Mouse (Mus musculus): ENCODE results near the gene Gng8. TPM values are rescaled to one million over a fixed set of nuclear protein-coding genes. Genes with fewer than 3 reads are reported as not detected.

The Gng8 gene
- total RNA-seq (2021) (under 1 TPM; 0.43 to 0.69 TPM), polyA plus RNA-seq (2012; rRNA removed) (1.0 and 1.7 TPM in 2 replicates)
- long read RNA-seq = 0 reads

DNA sequence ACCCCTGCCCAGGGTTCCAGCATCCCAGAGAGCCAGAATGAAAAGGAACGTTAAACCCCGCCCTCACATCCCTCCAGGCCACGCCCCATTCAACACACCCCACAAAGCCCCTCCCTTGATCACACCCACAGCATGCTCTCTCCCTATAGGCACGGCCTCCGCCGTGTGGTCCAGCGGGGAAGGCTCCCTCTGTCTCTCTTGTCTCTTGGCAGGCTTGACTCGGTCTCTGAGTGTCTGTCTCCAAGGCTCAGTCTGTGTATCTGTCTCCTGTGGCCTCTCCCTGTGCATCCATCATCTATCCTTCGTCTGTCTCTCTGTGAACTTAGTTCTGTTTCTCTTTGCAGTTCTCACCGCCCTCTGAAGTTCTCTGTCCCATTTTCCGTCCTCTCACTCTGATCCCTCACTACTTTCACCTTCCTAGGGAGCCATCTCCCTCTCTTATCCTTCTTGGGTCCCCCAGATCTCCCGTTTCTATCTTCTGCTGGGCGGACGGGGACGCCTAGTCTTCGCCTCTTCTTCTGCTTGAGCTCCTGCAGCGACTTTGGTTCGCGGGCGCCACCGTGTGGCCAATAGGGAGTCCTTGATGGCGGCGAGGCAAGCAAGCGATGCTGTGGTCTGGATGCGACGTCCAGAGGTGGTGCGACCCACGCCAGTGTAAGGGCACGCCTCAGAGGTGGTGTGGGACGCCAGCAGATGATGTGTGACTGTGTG, at the start of gene Gng8:
Gng8 (plus strand) TSS at position 146 of the 711 bp plus-strand sequence.
- DNase-seq = peak; percentile 85

- DNase-seq = peak; percentile 95
Observed at GRCm38 (mm10) chr7:16842645-16843063, 48.9 kb upstream of the Gng8 start, which contains the start of gene Prkd2. Gene Prkd2, plus strand, starts transcription at chr7:16842902.

DNA sequence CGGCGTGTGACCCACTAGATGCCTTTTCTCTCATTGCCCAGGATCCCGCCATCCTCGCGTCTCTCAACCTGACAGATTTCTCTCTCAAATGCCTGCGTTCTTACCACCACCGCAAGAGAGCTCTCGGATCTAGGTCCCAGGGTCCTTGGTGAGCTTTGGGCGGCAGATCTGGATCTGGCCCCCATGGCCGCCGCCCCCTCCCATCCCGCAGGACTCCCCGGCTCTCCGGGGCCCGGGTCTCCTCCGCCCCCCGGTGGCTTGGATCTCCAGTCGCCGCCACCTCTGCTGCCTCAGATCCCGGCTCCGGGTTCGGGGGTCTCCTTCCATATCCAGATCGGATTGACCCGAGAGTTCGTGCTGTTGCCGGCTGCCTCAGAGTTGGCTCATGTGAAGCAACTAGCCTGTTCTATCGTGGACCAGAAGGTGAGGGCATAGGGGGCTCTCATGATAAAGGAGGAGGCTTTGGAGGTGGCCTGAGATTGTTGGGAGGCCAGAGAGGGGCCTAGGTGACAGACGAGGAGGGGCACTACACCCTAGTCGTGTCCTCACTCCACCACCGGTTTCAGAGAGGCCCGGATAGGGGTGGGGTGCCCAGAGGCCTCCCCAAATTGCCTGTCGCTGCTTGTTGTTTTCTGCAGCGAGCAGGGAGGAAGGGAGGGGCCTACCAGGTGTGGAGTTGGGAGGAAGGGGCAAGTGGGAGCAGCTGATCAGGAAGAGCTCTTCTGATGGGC, 48.0 kb upstream of the Gng8 start:
- peak; percentile 40 for DNase-seq

DNA sequence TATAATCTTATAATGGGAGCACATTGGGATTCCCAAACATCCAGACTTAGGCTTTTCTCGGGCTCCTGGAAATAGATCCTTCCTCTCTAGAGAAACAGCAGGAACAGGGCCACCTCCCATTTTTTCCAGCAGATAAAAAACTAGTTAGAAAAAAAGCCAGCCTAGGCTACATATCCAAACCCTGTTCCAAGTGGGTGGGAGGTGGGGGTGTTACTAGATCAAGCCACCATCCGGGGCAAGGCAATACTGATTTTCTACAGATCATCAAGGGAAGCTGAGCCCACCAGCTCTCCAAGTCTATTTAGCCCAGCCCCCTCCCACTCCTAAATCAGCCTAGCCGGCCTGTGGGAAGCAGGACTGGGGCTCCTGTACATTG, 46.9 kb upstream of the Gng8 start:
- no peak for DNase-seq

DNA sequence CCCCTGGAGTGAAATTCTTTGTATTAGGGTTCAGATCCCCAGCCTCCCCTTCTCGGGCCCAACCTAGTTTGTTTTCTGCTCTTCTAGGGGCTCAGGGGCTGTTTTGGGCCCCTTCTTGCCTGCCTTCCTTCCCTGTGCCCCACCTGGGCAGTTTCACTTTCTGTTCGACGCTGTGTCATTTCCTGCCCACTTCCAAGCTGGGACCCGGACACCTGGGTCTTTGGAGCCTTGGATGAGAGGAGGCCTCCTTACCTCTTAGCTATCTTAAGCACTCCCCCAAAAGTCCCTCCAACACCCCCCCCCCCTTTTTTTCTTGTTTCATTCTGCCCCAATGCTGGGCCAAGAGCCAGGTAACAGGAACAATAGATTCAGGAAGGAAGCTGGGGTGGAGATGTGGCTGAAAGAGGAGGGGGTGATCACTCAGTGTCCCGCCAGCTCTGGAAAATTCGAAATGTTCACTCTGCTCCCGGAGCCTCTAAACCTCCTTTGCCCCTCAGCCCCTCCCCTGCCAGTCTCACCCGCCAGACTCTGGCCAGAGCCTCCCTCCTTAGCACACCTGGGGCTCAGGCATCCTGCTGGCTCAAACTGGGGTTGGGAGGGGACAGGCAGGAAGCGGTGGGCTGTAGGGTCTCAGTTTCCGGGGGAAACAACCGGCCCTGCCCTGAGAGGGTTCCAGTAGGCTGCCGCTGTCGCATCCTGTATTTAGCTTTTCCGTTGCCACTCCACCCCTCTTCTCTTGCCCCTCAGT, 46.3 kb upstream of the Gng8 start:
- DNase-seq = peak; percentile 56

DNA sequence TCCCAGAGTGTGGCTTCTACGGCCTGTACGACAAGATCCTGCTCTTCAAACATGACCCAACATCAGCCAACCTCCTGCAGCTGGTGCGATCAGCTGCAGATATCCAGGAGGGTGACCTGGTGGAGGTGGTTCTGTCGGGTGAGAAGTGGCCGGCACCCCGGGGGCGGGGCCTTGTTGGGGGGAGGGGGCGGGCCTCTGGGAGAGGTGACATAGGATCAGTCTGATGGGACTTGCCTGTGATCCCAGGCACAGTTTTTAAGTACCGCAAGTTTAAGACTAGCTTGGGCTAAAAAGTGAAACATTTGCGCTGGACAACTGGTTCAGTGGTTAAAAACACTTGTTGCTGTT, 45.8 kb upstream of the Gng8 start:
- no peak for DNase-seq

DNA sequence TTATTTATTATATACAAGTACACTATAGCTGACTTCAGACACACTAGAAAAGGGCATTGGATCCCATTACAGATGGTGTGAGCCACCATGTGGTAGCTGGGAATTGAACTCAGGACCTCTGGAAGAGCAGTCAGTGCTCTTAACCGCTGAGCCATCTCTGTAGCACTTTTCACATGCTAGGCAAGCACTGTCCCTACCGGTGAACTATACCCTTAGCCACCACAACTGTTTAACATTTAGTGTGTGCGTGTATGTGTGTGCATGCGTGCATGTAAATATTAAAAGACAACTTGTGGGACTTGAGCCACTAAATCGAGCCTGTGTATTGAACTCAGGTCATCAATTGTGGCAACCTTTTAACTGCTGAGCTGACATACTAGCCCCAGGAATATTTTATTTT, 44.8 kb upstream of the Gng8 start:
- DNase-seq = no peak

- no peak for DNase-seq
Observed at GRCm38 (mm10) chr7:16847507-16847906, 44.1 kb upstream of the Gng8 start.

DNA sequence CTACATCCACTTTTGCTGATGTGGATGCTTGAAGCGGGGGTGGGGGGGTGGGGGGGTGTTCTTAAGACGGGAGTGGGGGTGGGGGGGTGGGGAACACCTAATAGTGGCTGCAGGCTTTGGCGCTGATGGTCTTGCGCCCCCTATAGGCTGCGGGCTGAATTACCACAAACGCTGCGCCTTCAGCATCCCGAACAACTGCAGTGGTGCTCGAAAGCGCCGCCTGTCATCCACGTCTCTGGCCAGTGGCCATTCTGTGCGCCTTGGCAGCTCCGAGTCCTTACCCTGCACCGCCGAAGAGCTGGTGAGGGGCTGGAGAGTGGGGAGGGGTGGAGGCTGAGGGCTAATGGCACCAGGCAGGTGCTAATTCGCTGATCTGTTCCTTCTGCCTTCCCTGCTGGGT, 43.0 kb upstream of the Gng8 start:
- DNase-seq = peak; percentile 57

GRCm38 (mm10) chr7:16851636-16852035, 40.0 kb upstream of the Gng8 start:
- peak; percentile 52 for DNase-seq

DNA sequence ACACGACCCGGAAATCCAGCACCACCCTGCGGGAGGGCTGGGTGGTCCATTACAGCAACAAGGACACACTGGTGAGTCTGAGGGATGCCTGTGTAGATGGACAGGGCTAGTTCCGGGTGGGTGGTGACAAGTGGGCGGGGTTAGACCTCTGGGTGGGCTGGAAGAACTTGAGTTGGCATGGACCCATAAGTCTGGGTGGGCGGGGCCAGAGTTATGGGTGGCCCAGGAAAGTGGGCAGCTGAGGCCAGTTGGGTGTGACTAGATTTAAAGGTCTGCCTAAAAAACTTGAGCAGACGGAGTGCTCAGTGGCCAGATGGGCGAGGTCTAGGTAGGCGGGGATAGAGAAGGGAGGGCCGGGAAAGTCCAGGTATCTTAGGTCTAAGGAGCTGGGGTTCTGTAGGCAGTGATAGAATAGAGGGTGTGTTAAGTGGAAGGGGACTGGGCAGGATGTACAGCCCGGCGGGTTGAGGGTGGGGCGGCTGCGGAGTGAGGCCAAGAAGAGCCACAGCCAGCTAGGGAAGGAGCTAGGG, 38.2 kb upstream of the Gng8 start:
- no peak for DNase-seq

DNA sequence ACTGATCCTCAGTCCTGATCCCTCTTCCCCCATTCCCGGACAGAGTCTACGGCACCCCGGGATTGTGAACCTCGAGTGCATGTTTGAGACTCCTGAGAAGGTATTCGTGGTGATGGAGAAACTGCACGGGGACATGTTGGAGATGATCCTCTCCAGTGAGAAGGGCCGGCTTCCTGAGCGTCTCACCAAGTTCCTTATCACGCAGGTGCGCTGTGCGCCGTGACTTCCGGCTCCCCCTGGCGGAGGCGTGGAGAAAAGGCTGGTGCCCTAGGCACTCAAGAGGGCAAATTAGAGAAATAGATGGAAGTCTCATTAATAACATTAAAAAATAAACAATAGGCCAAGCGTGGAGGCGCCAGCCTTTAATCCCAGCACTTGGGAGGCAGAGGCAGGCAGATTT, 33.2 kb upstream of the Gng8 start:
- peak; percentile 41 for DNase-seq

GRCm38 (mm10) chr7:16859902-16860651, 31.5 kb upstream of the Gng8 start:
- no peak for DNase-seq

- DNase-seq = no peak
Observed at GRCm38 (mm10) chr7:16867488-16867887, 24.1 kb upstream of the Gng8 start.

GRCm38 (mm10) chr7:16869497-16869896, 22.1 kb upstream of the Gng8 start:
- DNase-seq = peak; percentile 54

GRCm38 (mm10) chr7:16871600-16871999, 20.0 kb upstream of the Gng8 start:
- DNase-seq = no peak

GRCm38 (mm10) chr7:16872478-16872877, 19.1 kb upstream of the Gng8 start:
- DNase-seq = no peak

GRCm38 (mm10) chr7:16873392-16873791, 18.2 kb upstream of the Gng8 start:
- no peak for DNase-seq

GRCm38 (mm10) chr7:16874190-16874589, 17.4 kb upstream of the Gng8 start:
- DNase-seq = peak; percentile 80

- DNase-seq = peak; percentile 100
Observed at GRCm38 (mm10) chr7:16874756-16875309, 16.8 kb upstream of the Gng8 start.

DNA sequence AGATGAGACGGTGACA, 16.5 kb upstream of the Gng8 start, which contains the start of gene Dact3:
Dact3 (plus strand) TSS at position 8 of the 16 bp plus-strand sequence.
- no peak for DNase-seq

DNA sequence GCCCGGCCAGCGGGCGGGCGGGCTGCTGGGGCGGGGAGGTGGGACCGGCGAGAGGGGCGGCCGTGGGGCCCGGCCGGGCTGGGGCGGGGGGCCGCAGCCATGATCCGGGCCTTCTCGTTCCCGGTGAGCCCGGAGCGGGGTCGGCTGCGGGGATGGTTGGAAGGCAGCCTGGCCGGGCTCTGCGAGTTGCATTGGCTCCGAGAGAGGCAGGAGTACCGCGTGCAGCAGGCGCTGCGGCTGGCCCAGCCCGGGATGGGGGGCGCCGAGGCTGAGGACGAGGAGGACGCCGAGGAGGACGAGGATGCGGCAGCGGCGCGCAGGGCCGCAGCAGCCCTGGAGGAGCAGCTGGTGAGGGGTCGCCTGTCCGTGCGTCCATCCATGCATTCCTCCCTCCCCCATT, 16.3 kb upstream of the Gng8 start:
- no peak for DNase-seq
